Mouse (Mus musculus): ENCODE measurements around the gene 4930555G01Rik.
"Not testable (repeated sequence)": the region's sequence is repeated elsewhere in the genome, so short reads cannot be mapped to it uniquely, and the experiment has no call there.

Gene 4930555G01Rik

GRCm38 (mm10) chr14:5050329-5050728 lies at the start of gene 4930555G01Rik:
Gene 4930555G01Rik, plus strand, starts transcription at chr14:5050629.
- DNase-seq (ENCODE audit: low read depth in 2 of 2, low spot score in 2 of 2), result not testable (repeated sequence)

GRCm38 (mm10) chr14:5015591-5015990 lies 34.8 kb upstream of the 4930555G01Rik start, which contains the start of gene Gm3298:
Gene Gm3298, plus strand, starts transcription at chr14:5015891.
- not testable (repeated sequence) for DNase-seq (ENCODE audit: low read depth in 2 of 2, low spot score in 2 of 2)

- not testable (repeated sequence) for DNase-seq (ENCODE audit: low read depth in 2 of 2, low spot score in 2 of 2)
These were observed 20.4 kb downstream of the 4930555G01Rik start, which contains the start of gene Gm8281 for GRCm38 (mm10) chr14:5070611-5071490. Gene Gm8281, plus strand, starts transcription at chr14:5071040.

All from CD8-positive naive resting alpha-beta T cell, adult 2 months (primary cell).